Mouse (Mus musculus) mesoderm, embryonic 11.5 days (tissue): ENCODE data around the gene Rassf10.

ENCODE experiments used
- DNase-seq: peaks from one replicate; pipeline ENCODE4 v3.0.0-alpha.2; 2012; ENCODE audit warnings: low read depth, low spot score

The Rassf10 gene

GRCm38 (mm10) chr7:112956961-112957360 lies 3.2 kb downstream of the Rassf10 start:
- DNase-seq: no peak

GRCm38 (mm10) chr7:112957630-112958029 lies 3.9 kb downstream of the Rassf10 start:
- no peak for DNase-seq

GRCm38 (mm10) chr7:112966382-112966781 lies 12.6 kb downstream of the Rassf10 start:
- no peak for DNase-seq

- no peak for DNase-seq
Observed at GRCm38 (mm10) chr7:112966786-112967185, 13.0 kb downstream of the Rassf10 start.

- DNase-seq: peak; percentile 54
Observed at GRCm38 (mm10) chr7:112983316-112983715, 29.6 kb downstream of the Rassf10 start.

GRCm38 (mm10) chr7:112984704-112985577 lies 31.2 kb downstream of the Rassf10 start:
- no peak for DNase-seq

GRCm38 (mm10) chr7:112985578-112985949 lies 31.8 kb downstream of the Rassf10 start:
- no peak for DNase-seq

- no peak for DNase-seq
Observed at GRCm38 (mm10) chr7:112992928-112993327, 39.2 kb downstream of the Rassf10 start.

- no peak for DNase-seq
Observed at GRCm38 (mm10) chr7:113003565-113004255, 49.9 kb downstream of the Rassf10 start.

GRCm38 (mm10) chr7:113005726-113006125 lies 52.0 kb downstream of the Rassf10 start:
- DNase-seq: no peak
